Mouse (Mus musculus) E14TG2a.4 (cell line): Measurements from ENCODE around the gene Fam129b.

Experiments used
- CTCF ChIP-seq: conservative IDR thresholded peaks from 2 replicates; pipeline ENCODE4 v1.5.1; 2014; ENCODE audit warnings: low read length
- NANOG ChIP-seq: IDR thresholded peaks from 2 replicates; pipeline ENCODE4 v1.6.1; 2014; ENCODE audit warnings: borderline replicate concordance, low read length, mixed read lengths

DNA sequence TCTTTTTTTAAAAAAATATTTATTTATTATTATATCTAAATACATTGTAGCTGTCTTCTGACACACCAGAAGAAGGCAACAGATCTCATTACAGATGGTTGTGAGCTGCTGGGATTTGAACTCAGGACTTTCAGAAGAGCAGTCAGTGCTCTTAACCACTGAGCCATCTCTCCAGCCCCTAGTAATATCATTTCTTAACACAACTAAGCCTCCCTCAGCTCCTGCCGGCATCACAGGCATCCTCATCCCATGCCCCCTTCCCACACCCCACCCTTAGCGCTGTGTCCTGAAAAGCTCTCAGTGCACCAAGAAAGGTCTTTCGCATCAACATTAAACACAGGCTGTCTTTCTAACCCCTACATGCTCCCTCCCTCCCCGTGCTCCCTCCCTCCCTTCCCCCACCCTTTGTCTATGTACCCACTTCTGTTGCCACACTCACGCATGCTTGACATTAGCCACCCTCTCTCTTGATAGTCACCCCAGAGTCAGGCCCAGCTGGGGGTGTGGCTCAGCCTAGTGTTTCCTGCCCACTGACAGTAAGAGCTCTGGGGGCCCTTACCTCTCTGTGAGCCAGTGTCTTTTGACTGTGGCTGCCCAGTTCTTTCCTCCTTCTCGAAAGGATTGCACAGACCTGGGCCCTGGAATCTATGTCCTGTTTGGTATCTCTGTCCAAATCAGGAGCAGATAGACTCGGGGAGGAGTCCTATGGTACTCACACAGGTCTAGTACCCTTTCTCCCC is 20.7 kb upstream of the Fam129b start:
- TF ChIP-seq CTCF (no peak), NANOG (no peak)
